Mouse (Mus musculus) liver, adult 2 months (tissue): ENCODE measurements at regions not wholly inside any gene's neighbourhood (a gene's known extent, or its start where the extent isn't known, plus 50 kb on each side); places are given as distances from the start of the nearest gene placed in this dataset.

Source experiments
- CTCF ChIP-seq: fragments of 200-500 bp; IDR thresholded peaks from 2 replicates; pipeline ENCODE4 v1.5.1; 2011; ENCODE audit warnings: low read depth, low read length, control low read depth
- POLR2A ChIP-seq: fragments of 200-500 bp; IDR thresholded peaks from 2 replicates; pipeline ENCODE4 v1.6.1; 2011; ENCODE audit warnings: low read length, control low read depth; ENCODE audit not compliant: insufficient read depth; ENCODE audit errors: extremely low read depth

GRCm38 (mm10) chr3:3388056-3388770 is 2362.4 kb upstream of the Gm8797 start:
- TF ChIP-seq POLR2A (no peak), CTCF (no peak)
